8 mouse cellular contexts compared by ENCODE assay signal in genomic region chr5:108668387-108668932, GRCm38 (mm10). TPM values are rescaled to one million over a fixed set of nuclear protein-coding genes. Genes with fewer than 3 reads are reported as not detected.
A peak's percentile ranks its signal among the peaks of the same experiment; 100 is the strongest.
DNase-seq lines count a peak whose midpoint lies in the region; ATAC-seq lines count a peak whose summit lies in the region.

No protein-coding gene starts in this region.

- H3K9me3 ChIP-seq in kidney, embryonic 14.5 days (ENCODE audit: control insufficient read depth, low read length): no peaks in the 10 kb centered on the region
- no peaks in the 10 kb centered on the region for H3K9me3 ChIP-seq in hindbrain, embryonic 16.5 days (ENCODE audit: control insufficient read depth, low read length)
- H3K9me3 ChIP-seq in midbrain, embryonic 14.5 days (ENCODE audit: control insufficient read depth, low read length): no peaks in the 10 kb centered on the region

- H3K36me3 ChIP-seq in kidney, embryonic 14.5 days (ENCODE audit: control insufficient read depth, insufficient read depth, low read length): 0 out of 2 replicates have a peak, but pooled peaks cover 4% of the 10 kb centered on the region
- H3K36me3 ChIP-seq in hindbrain, embryonic 16.5 days (ENCODE audit: control insufficient read depth, insufficient read depth, low read length): peaks cover 20% of the 10 kb centered on the region
- peaks cover 10% of the 10 kb centered on the region; the same call in 1 of the 2 replicates for H3K36me3 ChIP-seq in midbrain, embryonic 14.5 days (ENCODE audit: control insufficient read depth, insufficient read depth, low read length)

- peak overlapping the region; percentile 71; the same call in 1 of the 2 replicates for H3K9ac ChIP-seq in kidney, embryonic 14.5 days (ENCODE audit: low read depth, low read length)
- H3K9ac ChIP-seq in hindbrain, embryonic 16.5 days (ENCODE audit: low read depth, low read length): peak overlapping the region; percentile 69
- H3K9ac ChIP-seq in midbrain, embryonic 14.5 days (replicated peaks; ENCODE audit: low read length): peak overlapping the region; percentile 65

- ATAC-seq in kidney, embryonic 14.5 days (ENCODE audit: low FRiP score, low TSS enrichment): no peak
- peak; percentile 11 for ATAC-seq in activated CD4-positive, CD25-positive, alpha-beta regulatory T cell, adult 4 months
- peak; percentile 0; the same call in 1 of the 2 replicates for ATAC-seq in hindbrain, embryonic 16.5 days
- no peak for ATAC-seq in midbrain, embryonic 14.5 days (ENCODE audit: low FRiP score, low TSS enrichment)

- H3K27me3 ChIP-seq in kidney, embryonic 14.5 days (ENCODE audit: control insufficient read depth, insufficient read depth, low read length): peaks cover 3% of the 10 kb centered on the region; the same call in 1 of the 2 replicates
- no peaks in the 10 kb centered on the region for H3K27me3 ChIP-seq in hindbrain, embryonic 16.5 days (replicated peaks; ENCODE audit: control insufficient read depth, insufficient read depth, low read length)
- H3K27me3 ChIP-seq in midbrain, embryonic 14.5 days (ENCODE audit: control insufficient read depth, insufficient read depth, low read length): no peaks in the 10 kb centered on the region

- no peak for DNase-seq in kidney, adult 8-10 months
- no peak for DNase-seq in midbrain, embryonic 14.5 days
- DNase-seq in layer of hippocampus, adult 11-12 months (ENCODE audit: low spot score): no peak
- DNase-seq in layer of hippocampus, adult 18-20 months (ENCODE audit: low spot score in 2 of 2): no peak
- DNase-seq in Muller cell, postnatal 12 days (ENCODE audit: inconsistent ontology term): no peak

- H3K27ac ChIP-seq in kidney, embryonic 14.5 days (ENCODE audit: low read depth, low read length): no peak overlapping the region
- H3K27ac ChIP-seq in hindbrain, embryonic 16.5 days (ENCODE audit: low read depth, low read length): peak overlapping the region; percentile 83
- H3K27ac ChIP-seq in midbrain, embryonic 14.5 days (replicated peaks; ENCODE audit: low read depth, low read length): peak overlapping the region; percentile 88

- H3K4me1 ChIP-seq in kidney, embryonic 14.5 days (ENCODE audit: control insufficient read depth, insufficient read depth, low read length): 0 out of 2 replicates have a peak, but pooled peaks cover 4% of the 10 kb centered on the region
- peaks cover 13% of the 10 kb centered on the region for H3K4me1 ChIP-seq in hindbrain, embryonic 16.5 days (ENCODE audit: control insufficient read depth, insufficient read depth, low read depth, low read length)
- peaks cover 17% of the 10 kb centered on the region for H3K4me1 ChIP-seq in midbrain, embryonic 14.5 days (ENCODE audit: control insufficient read depth, insufficient read depth, low read length)

- H3K4me3 ChIP-seq in kidney, embryonic 14.5 days (ENCODE audit: low read length): peak overlapping the region; percentile 57
- H3K4me3 ChIP-seq in hindbrain, embryonic 16.5 days (ENCODE audit: low read length): peak overlapping the region; percentile 52
- H3K4me3 ChIP-seq in midbrain, embryonic 14.5 days (replicated peaks; ENCODE audit: low read depth, low read length): peak overlapping the region; percentile 56

- H3K4me2 ChIP-seq in kidney, embryonic 14.5 days (replicated peaks; ENCODE audit: low read depth, low read length): peak overlapping the region; percentile 78
- H3K4me2 ChIP-seq in hindbrain, embryonic 16.5 days (ENCODE audit: low read length): peak overlapping the region; percentile 63
- H3K4me2 ChIP-seq in midbrain, embryonic 14.5 days (ENCODE audit: low read length): peak overlapping the region; percentile 85

- 13% methylated on average over 3 of the region's 3 CpGs for WGBS in kidney, embryonic 14.5 days
- 13% methylated on average over 3 of the region's 3 CpGs for WGBS in hindbrain, embryonic 16.5 days
- 9% methylated on average over 3 of the region's 3 CpGs for WGBS in midbrain, embryonic 14.5 days

RNA-seq across cellular contexts. Expression of gene Dgkq, which starts 1.0 kb away (rescaled TPM):
- polyA plus RNA-seq in kidney, embryonic 14.5 days (2014; fragmentation: Nextera tagmentation; extraction: Ambion mirVana): 5.0 and 9.1 TPM in 2 replicates
- polyA plus RNA-seq in activated CD4-positive, CD25-positive, alpha-beta regulatory T cell, adult 4 months (2017; shearing (Covaris generic)): 1 to 10 TPM; 4.4 to 4.5 TPM
- 26.6 and 33.4 TPM in 2 replicates for polyA plus RNA-seq in hindbrain, embryonic 16.5 days (2015; fragmentation: Nextera tagmentation; extraction: Ambion mirVana)
- 24.4 and 32.5 TPM in 2 replicates for polyA plus RNA-seq in midbrain, embryonic 14.5 days (2014; fragmentation: Nextera tagmentation; extraction: Ambion mirVana)
- total RNA-seq in layer of hippocampus, adult 18-20 months (2021): 10 to 100 TPM; 45.4 to 46.9 TPM

RNA-seq across cellular contexts. Expression of gene Slc26a1, which starts 6.9 kb away (rescaled TPM):
- 0.80 and 1.5 TPM in 2 replicates for polyA plus RNA-seq in kidney, embryonic 14.5 days (2014; fragmentation: Nextera tagmentation; extraction: Ambion mirVana)
- polyA plus RNA-seq in activated CD4-positive, CD25-positive, alpha-beta regulatory T cell, adult 4 months (2017; shearing (Covaris generic)): under 1 TPM in 1 of 2 experiments, not detected in 1; 0.31 TPM
- 3.6 and 3.9 TPM in 2 replicates for polyA plus RNA-seq in hindbrain, embryonic 16.5 days (2015; fragmentation: Nextera tagmentation; extraction: Ambion mirVana)
- 2.9 and 3.6 TPM in 2 replicates for polyA plus RNA-seq in midbrain, embryonic 14.5 days (2014; fragmentation: Nextera tagmentation; extraction: Ambion mirVana)
- 1 to 10 TPM in 1 of 2 experiments, under 1 TPM in 1; 0.96 to 1.4 TPM for total RNA-seq in layer of hippocampus, adult 18-20 months (2021)

RNA-seq across cellular contexts. Expression of gene Idua, which starts 8.3 kb away (rescaled TPM):
- polyA plus RNA-seq in kidney, embryonic 14.5 days (2014; fragmentation: Nextera tagmentation; extraction: Ambion mirVana): 11.0 and 11.3 TPM in 2 replicates
- polyA plus RNA-seq in activated CD4-positive, CD25-positive, alpha-beta regulatory T cell, adult 4 months (2017; shearing (Covaris generic)): 1 to 10 TPM; 8.8 to 9.8 TPM
- 13.3 and 13.7 TPM in 2 replicates for polyA plus RNA-seq in hindbrain, embryonic 16.5 days (2015; fragmentation: Nextera tagmentation; extraction: Ambion mirVana)
- polyA plus RNA-seq in midbrain, embryonic 14.5 days (2014; fragmentation: Nextera tagmentation; extraction: Ambion mirVana): 11.9 and 12.7 TPM in 2 replicates
- 10 to 100 TPM; 15.0 to 16.1 TPM for total RNA-seq in layer of hippocampus, adult 18-20 months (2021)

RNA-seq across cellular contexts. Expression of gene Fgfrl1, which starts 23.7 kb away (rescaled TPM):
- 24.0 and 32.7 TPM in 2 replicates for polyA plus RNA-seq in kidney, embryonic 14.5 days (2014; fragmentation: Nextera tagmentation; extraction: Ambion mirVana)
- not detected for polyA plus RNA-seq in activated CD4-positive, CD25-positive, alpha-beta regulatory T cell, adult 4 months (2017; shearing (Covaris generic))
- polyA plus RNA-seq in hindbrain, embryonic 16.5 days (2015; fragmentation: Nextera tagmentation; extraction: Ambion mirVana): 4.7 and 4.8 TPM in 2 replicates
- 3.6 and 5.2 TPM in 2 replicates for polyA plus RNA-seq in midbrain, embryonic 14.5 days (2014; fragmentation: Nextera tagmentation; extraction: Ambion mirVana)
- total RNA-seq in layer of hippocampus, adult 18-20 months (2021): 10 to 100 TPM; 21.9 to 23.3 TPM

RNA-seq across cellular contexts. Expression of gene Tmem175, which starts 38.9 kb away (rescaled TPM):
- 23.0 and 29.0 TPM in 2 replicates for polyA plus RNA-seq in kidney, embryonic 14.5 days (2014; fragmentation: Nextera tagmentation; extraction: Ambion mirVana)
- polyA plus RNA-seq in activated CD4-positive, CD25-positive, alpha-beta regulatory T cell, adult 4 months (2017; shearing (Covaris generic)): 10 to 100 TPM; 36.5 to 39.2 TPM
- polyA plus RNA-seq in hindbrain, embryonic 16.5 days (2015; fragmentation: Nextera tagmentation; extraction: Ambion mirVana): 28.6 and 30.9 TPM in 2 replicates
- polyA plus RNA-seq in midbrain, embryonic 14.5 days (2014; fragmentation: Nextera tagmentation; extraction: Ambion mirVana): 25.7 and 29.9 TPM in 2 replicates
- total RNA-seq in layer of hippocampus, adult 18-20 months (2021): 10 to 100 TPM; 38.5 to 41.3 TPM

Comparison
In these comparisons a context has a peak if more than half of its experiments do, and no peak if none do; other contexts are left out.
1. ATAC-seq: peak in activated CD4-positive, CD25-positive, alpha-beta regulatory T cell, adult 4 months (single experiment) and hindbrain, embryonic 16.5 days (single experiment); none in kidney, embryonic 14.5 days (single experiment) and midbrain, embryonic 14.5 days (single experiment).
2. Peak in every context shown above with its lines, with median percentiles within 50 percentile points of each other: H3K4me2 ChIP-seq, H3K4me3 ChIP-seq and H3K9ac ChIP-seq.